Mouse (Mus musculus): ENCODE measurements around the gene Tulp4. TPM values are rescaled to one million over a fixed set of nuclear protein-coding genes. Genes with fewer than 3 reads are reported as not detected.
A peak's percentile ranks its signal among the peaks of the same experiment; 100 is the strongest.

Tulp4 gene
- polyA plus RNA-seq, 1 experiment from 2014 or later = 132 TPM

DNA sequence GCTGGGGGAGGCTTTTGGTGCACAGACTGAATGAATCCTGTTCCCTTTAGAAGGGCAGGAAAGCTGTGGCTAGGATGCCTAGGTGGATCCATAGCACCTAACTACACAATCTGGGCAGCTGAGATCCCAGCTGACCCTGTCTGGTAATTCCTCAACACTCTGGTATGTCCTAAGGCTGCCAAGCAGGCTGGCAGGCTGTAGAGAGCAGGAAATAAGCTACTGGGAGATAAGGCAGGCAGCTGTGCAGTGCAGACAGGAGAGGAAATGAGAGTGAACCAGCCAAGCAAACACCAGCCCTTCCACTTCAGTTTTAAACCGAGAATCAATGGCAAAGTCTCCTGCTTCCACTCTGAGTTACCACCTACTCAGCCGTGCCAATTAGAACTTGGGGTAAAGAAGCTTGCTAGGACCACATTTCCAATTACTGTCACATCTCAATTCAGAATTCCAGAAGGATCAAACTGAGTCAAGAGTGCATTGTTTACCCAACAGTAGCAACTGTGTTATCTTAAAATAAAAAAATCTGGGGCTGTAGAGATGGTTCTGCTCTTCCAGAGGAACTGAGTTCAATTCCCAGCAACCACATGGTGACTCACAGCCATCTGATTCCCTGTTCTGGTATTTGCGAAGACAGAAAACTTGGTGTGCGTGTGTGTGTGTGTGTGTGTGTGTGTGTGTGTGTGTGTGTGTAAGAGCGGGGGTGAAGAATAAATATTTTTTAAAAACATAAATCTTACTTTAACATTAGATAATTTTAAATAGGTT is 66.9 kb downstream of the Tulp4 start:
- H3K27me3 ChIP-seq = no peaks in the 10 kb centered on the region
- no peak for ATAC-seq (ENCODE audit: low FRiP score)
- no peak overlapping the region for H3K4me2 ChIP-seq (replicated peaks)
- H3K36me3 ChIP-seq = peaks cover 18% of the 10 kb centered on the region
- H3K9me3 ChIP-seq (replicated peaks) = no peaks in the 10 kb centered on the region
- no peak overlapping the region for H3K9ac ChIP-seq
- 75% methylated on average over 5 of the region's 5 CpGs for WGBS
- 0 out of 2 replicates have a peak, but pooled peaks cover 4% of the 10 kb centered on the region for H3K4me1 ChIP-seq
- H3K4me3 ChIP-seq = no peak overlapping the region
- 0 out of 2 replicates have a peak overlapping the region, but pooled peaks have one; percentile 5 for H3K27ac ChIP-seq

DNA sequence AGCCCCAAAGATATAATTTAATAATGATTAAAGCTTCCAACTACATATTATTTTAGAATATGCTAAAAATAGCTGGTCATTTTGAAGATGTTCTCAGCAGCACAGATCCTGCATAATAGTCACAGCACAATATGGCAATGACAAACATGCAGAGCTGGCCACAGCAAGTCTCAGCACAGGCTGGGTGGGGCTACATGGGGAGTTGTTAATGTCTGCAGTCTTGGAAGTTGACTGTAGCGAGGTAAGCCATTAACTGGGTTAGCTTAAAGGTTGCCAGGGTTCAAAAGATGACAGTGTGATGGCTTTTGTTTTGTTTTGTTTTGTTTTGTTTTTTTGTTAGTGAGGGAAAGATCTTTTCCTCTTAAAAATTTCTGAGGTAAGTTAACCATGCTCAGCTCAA is 68.3 kb downstream of the Tulp4 start:
- no peak overlapping the region for H3K4me3 ChIP-seq
- 72% methylated on average over 1 of the region's 1 CpGs for WGBS
- no peak overlapping the region for H3K27ac ChIP-seq
- H3K9me3 ChIP-seq (replicated peaks) = no peaks in the 10 kb centered on the region
- peaks cover 10% of the 10 kb centered on the region for H3K4me1 ChIP-seq
- no peaks in the 10 kb centered on the region for H3K27me3 ChIP-seq
- H3K9ac ChIP-seq = no peak overlapping the region
- H3K4me2 ChIP-seq (replicated peaks) = no peak overlapping the region
- peaks cover 19% of the 10 kb centered on the region for H3K36me3 ChIP-seq
- ATAC-seq (ENCODE audit: low FRiP score) = no peak

DNA sequence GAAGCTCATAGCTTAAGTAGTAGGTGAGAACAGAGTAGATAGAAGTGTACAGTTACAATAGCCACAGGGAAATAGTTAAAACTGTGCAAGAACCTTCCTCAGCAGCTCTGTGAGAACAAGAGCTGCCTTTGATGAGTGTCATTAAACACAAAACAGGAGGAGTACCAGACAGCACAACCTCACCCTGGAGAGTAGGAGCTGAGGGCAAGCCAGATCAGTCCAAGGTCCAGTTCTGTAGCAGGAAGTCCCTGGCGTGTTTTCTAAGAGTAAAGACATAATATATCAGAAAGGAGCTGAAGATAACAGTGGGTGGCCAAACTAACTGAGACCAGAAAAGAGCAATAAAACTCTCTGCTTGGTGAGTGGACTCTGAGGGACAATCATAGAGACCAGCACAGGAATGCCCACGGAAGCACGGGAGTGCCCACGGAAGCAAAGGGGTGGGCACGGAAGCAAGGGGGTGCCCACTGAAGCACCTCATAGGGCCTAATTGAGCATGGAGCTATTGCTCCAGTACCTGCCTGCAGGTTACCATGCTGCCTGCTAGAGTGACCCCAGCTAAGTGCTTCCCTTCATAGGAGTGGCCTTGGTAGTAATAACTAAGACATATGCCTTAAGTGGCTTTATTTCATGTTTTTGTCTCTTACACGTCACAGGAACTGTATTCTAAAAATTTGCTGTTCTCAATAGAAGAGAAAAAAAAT is 72.5 kb downstream of the Tulp4 start:
- ATAC-seq (ENCODE audit: low FRiP score) = no peak
- Histone ChIP-seq H3K9ac (no peak overlapping the region), H3K27ac (0 out of 2 replicates have a peak overlapping the region, but pooled peaks have one; percentile 30)

DNA sequence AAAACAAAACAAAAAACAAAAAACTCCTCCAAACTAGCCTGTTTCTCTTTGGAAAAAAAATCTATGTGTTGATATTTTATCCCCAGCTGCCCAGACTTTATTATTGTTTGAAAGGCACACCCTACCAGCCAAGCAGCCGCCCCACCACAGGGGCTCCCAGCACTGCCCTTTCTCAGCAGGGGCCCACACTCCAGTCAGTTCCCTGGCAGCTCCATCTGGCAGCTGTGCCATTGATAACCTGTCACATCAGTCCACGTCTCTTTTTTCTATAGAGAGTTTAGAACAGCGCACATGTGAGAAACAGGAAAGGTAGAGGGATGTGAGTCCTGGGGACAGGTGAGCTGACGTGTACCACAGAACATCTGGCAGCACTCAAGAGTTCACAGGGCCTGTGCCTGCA is 73.2 kb downstream of the Tulp4 start:
- H3K4me3 ChIP-seq = no peak overlapping the region
- H3K36me3 ChIP-seq = peaks cover 31% of the 10 kb centered on the region
- no peaks in the 10 kb centered on the region for H3K9me3 ChIP-seq (replicated peaks)
- no peak overlapping the region for H3K9ac ChIP-seq
- H3K4me1 ChIP-seq = peaks cover 6% of the 10 kb centered on the region
- no peak overlapping the region for H3K4me2 ChIP-seq (replicated peaks)
- ATAC-seq (ENCODE audit: low FRiP score) = no peak
- H3K27me3 ChIP-seq = no peaks in the 10 kb centered on the region
- H3K27ac ChIP-seq = 0 out of 2 replicates have a peak overlapping the region, but pooled peaks have one; percentile 5
- WGBS = 31% methylated on average over 4 of the region's 4 CpGs

More for the DNA sequence above, 72.5 kb downstream of the Tulp4 start:
- 76% methylated on average over 6 of the region's 6 CpGs for WGBS
- Histone ChIP-seq H3K4me2 (replicated peaks) (no peak overlapping the region), H3K4me3 (no peak overlapping the region), H3K36me3 (peaks cover 31% of the 10 kb centered on the region), H3K4me1 (peaks cover 6% of the 10 kb centered on the region), H3K9me3 (replicated peaks) (no peaks in the 10 kb centered on the region), H3K27me3 (no peaks in the 10 kb centered on the region)

DNA sequence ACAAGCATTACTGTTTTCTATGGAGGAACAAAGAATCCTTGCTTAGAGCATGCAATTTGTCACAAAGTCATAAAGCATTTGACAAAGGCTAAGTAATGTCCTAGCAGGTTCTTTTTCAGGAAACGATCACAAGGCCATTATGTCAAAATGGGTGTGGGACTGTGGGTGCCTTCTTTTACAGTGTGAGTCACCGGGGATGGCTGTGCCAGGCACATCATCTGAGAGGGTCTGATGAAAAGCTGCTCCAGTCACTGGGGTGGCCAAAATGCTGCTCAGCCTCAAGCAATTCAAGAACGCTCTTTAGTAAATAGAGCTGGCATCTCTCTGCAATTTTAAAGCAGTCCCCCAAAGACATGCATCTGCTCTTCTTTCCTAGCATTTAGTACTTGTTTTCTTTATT is 74.2 kb downstream of the Tulp4 start:
- H3K4me1 ChIP-seq = peaks cover 6% of the 10 kb centered on the region
- H3K36me3 ChIP-seq = peaks cover 37% of the 10 kb centered on the region
- H3K9me3 ChIP-seq (replicated peaks) = no peaks in the 10 kb centered on the region
- no peak for ATAC-seq (ENCODE audit: low FRiP score)
- H3K9ac ChIP-seq = no peak overlapping the region
- no peak overlapping the region for H3K4me3 ChIP-seq
- no peak overlapping the region for H3K4me2 ChIP-seq (replicated peaks)
- H3K27ac ChIP-seq = no peak overlapping the region
- 66% methylated on average over 3 of the region's 3 CpGs for WGBS
- no peaks in the 10 kb centered on the region for H3K27me3 ChIP-seq

DNA sequence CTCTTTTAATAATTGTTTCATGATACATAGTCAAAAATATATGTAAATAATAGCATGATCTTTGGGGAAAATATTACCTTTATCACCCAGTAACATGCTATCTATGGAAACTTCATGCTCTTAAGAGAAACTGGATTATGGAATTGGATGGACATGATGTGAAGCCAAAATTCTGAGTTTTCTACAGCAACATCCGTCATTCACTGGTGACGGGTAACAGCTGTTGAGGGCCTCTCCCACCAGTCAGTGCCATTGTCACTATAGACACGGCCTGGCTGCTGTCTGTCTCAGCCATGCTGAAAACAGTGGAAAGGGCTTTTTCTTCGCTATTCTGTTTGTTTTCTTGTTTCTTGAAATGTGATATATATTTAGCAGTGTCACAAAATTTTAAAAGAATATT is 76.5 kb downstream of the Tulp4 start:
- peaks cover 45% of the 10 kb centered on the region for H3K36me3 ChIP-seq
- H3K4me3 ChIP-seq = no peak overlapping the region
- WGBS = 71% methylated on average over 4 of the region's 4 CpGs
- H3K9me3 ChIP-seq (replicated peaks) = no peaks in the 10 kb centered on the region
- peaks cover 6% of the 10 kb centered on the region for H3K4me1 ChIP-seq
- no peaks in the 10 kb centered on the region for H3K27me3 ChIP-seq
- no peak overlapping the region for H3K9ac ChIP-seq
- ATAC-seq (ENCODE audit: low FRiP score) = no peak
- no peak overlapping the region for H3K27ac ChIP-seq
- H3K4me2 ChIP-seq (replicated peaks) = no peak overlapping the region

DNA sequence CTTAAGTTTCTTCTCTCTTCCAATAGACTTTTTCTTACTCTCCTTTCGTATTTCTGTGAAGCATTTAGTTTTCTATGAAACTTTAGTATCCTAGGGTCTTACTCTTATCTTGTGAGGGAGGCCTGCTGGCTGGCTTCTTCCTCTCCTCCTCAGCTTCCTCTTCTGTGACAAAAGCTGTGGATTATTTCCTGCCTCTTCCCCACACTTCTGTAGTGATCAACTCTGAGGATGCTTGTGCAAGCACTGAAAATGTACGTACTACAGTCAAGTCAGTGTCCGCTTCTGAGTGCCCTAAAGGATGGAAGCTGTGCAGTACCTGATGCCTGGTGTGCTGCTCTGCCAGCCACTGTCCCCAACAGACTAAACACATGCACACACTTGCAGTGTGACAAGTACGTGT is 80.4 kb downstream of the Tulp4 start:
- Histone ChIP-seq H3K9me3 (replicated peaks) (no peaks in the 10 kb centered on the region), H3K4me1 (no peaks in the 10 kb centered on the region), H3K36me3 (peaks cover 44% of the 10 kb centered on the region), H3K4me2 (replicated peaks) (no peak overlapping the region), H3K4me3 (no peak overlapping the region), H3K27me3 (no peaks in the 10 kb centered on the region), H3K9ac (no peak overlapping the region), H3K27ac (no peak overlapping the region)
- no peak for ATAC-seq (ENCODE audit: low FRiP score)
- 95% methylated on average over 4 of the region's 4 CpGs for WGBS

DNA sequence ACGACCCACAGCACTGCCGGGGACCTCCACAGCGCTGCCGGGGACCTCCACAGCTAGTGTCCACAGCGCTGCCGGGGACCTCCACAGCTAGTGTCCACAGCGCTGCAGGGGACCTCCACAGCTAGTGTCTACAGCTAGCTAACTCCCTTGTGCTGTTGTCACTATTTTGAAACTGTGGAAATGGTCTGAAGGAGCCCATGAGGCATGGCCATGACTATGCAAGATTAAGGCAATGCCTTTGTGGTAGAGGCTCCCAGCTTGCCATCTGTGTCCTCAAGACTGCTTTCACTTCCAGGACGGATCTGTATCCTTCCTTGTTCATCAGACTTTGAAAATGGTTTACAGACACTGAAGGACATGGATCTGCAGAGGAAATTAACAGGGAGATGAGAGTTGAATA is 80.9 kb downstream of the Tulp4 start:
- no peaks in the 10 kb centered on the region for H3K4me1 ChIP-seq
- H3K27ac ChIP-seq = no peak overlapping the region
- no peaks in the 10 kb centered on the region for H3K27me3 ChIP-seq
- peaks cover 43% of the 10 kb centered on the region for H3K36me3 ChIP-seq
- H3K4me2 ChIP-seq (replicated peaks) = no peak overlapping the region
- ATAC-seq (ENCODE audit: low FRiP score) = no peak
- 97% methylated on average over 8 of the region's 8 CpGs for WGBS
- H3K4me3 ChIP-seq = no peak overlapping the region
- no peak overlapping the region for H3K9ac ChIP-seq
- no peaks in the 10 kb centered on the region for H3K9me3 ChIP-seq (replicated peaks)

DNA sequence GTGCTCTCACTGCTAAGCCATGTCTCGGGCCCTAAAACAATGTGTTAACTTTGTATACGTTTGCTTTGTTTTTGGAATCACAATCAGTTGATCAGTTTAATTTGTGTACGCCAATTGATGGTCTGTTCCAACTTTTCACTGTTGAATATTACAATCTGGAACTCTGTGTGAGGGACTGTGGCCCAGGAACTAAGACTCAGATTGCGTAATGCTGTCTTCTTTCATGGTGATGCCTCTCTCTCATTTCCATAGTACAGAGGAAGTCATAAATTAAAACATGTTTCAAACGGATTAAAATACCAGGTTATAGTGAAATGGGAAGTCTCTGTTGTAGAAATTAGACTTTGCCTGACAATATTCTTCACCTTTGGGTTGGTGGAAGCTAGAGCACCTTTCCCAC is 83.0 kb downstream of the Tulp4 start:
- Histone ChIP-seq H3K27me3 (no peaks in the 10 kb centered on the region), H3K27ac (no peak overlapping the region), H3K9ac (no peak overlapping the region), H3K4me3 (no peak overlapping the region), H3K4me1 (no peaks in the 10 kb centered on the region), H3K36me3 (peaks cover 54% of the 10 kb centered on the region), H3K9me3 (replicated peaks) (no peaks in the 10 kb centered on the region), H3K4me2 (replicated peaks) (no peak overlapping the region)
- 95% methylated on average over 5 of the region's 5 CpGs for WGBS
- ATAC-seq (ENCODE audit: low FRiP score) = no peak

DNA sequence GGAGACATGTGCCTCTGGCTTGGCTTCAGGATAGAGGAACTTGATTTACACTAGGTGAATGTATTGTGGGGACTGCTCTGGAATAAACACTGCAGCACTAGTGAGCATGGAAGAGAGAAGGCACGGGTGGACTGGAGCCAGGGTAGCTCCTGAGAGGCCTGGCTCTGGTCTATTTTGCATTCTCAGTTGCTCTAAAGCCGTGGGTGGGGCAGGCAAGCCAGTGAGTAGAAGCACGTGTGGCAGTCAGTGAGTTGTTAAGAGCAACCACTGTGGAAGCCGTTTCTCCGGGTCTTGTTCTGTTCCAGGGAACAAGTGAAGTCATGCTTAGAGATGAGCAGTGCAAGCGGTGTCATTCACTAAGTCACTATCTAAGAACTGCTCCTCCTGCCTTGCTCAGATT is 86.0 kb downstream of the Tulp4 start:
- no peak overlapping the region for H3K9ac ChIP-seq
- WGBS = 85% methylated on average over 6 of the region's 6 CpGs
- no peaks in the 10 kb centered on the region for H3K27me3 ChIP-seq
- no peak overlapping the region for H3K4me2 ChIP-seq (replicated peaks)
- H3K4me3 ChIP-seq = no peak overlapping the region
- no peak overlapping the region for H3K27ac ChIP-seq
- ATAC-seq (ENCODE audit: low FRiP score) = no peak
- no peaks in the 10 kb centered on the region for H3K4me1 ChIP-seq
- H3K9me3 ChIP-seq (replicated peaks) = no peaks in the 10 kb centered on the region
- H3K36me3 ChIP-seq = peaks cover 32% of the 10 kb centered on the region

DNA sequence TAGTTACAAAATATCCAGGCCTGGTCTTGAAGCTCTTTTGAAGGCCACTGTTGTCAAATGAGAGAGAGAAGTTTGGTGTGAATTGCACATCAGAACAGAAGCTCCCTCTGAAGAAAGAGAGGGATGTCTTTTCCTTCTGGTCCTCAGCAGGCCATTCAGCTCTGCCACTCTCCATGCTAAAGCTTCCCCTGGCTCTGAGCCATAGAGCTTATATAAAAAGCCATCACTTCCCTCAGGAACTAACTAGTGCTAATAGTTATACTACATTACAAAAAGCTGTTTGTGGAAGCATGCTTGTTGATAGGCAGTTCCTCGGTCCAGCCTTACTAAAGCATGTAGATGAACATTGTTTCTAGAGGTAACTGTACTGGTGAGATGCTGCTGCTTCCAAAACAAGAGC is 89.2 kb downstream of the Tulp4 start:
- WGBS = 94% methylated on average over 1 of the region's 1 CpGs

DNA sequence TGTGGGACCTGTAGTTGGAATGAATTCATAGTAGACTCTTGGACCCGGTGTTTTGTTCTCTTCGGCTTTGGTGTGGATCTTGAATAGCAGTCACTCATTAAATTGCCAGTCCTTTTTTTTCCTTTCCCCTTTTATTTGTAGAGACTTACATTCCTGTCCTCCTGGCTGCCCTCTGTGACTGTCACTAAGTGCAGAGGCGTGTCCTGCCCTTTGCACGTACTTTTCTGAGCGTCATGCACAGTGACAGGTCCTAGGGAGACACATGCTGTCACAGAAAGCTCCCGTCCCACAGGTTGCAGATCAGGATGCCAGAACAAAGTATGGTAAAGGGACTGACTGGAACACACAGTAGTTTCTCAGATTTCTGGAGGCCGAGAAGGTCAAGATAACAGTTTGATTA is 91.3 kb downstream of the Tulp4 start:
- no peaks in the 10 kb centered on the region for H3K9me3 ChIP-seq (replicated peaks)
- H3K36me3 ChIP-seq = peaks cover 48% of the 10 kb centered on the region
- 63% methylated on average over 7 of the region's 7 CpGs for WGBS

More for the DNA sequence above, 89.2 kb downstream of the Tulp4 start:
- H3K27me3 ChIP-seq = no peaks in the 10 kb centered on the region
- no peak overlapping the region for H3K27ac ChIP-seq
- peaks cover 28% of the 10 kb centered on the region for H3K36me3 ChIP-seq
- no peak overlapping the region for H3K4me3 ChIP-seq
- ATAC-seq (ENCODE audit: low FRiP score) = no peak
- no peaks in the 10 kb centered on the region for H3K4me1 ChIP-seq
- no peak overlapping the region for H3K4me2 ChIP-seq (replicated peaks)
- H3K9me3 ChIP-seq (replicated peaks) = no peaks in the 10 kb centered on the region
- no peak overlapping the region for H3K9ac ChIP-seq

DNA sequence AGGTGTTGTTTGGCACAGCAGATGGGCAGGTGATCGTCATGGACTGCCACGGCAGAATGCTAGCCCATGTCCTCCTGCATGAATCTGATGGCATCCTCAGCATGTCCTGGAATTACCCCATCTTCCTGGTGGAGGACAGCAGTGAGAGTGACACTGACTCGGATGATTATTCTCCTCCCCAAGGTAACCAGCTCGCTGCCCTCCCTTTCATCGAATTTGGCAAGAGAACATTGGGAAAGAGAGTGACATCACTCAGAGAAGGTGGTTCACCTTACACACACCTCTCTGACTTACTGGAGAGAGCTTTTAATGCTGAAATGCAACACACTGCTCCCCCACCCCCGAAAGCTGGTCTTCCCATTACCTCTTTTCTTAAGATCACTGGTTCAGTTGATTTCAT is 92.4 kb downstream of the Tulp4 start:
- Histone ChIP-seq H3K27ac (no peak overlapping the region), H3K9me3 (replicated peaks) (no peaks in the 10 kb centered on the region), H3K9ac (no peak overlapping the region), H3K36me3 (peaks cover 51% of the 10 kb centered on the region), H3K27me3 (no peaks in the 10 kb centered on the region), H3K4me2 (replicated peaks) (no peak overlapping the region), H3K4me1 (no peaks in the 10 kb centered on the region), H3K4me3 (no peak overlapping the region)
- WGBS = 92% methylated on average over 6 of the region's 6 CpGs
- ATAC-seq (ENCODE audit: low FRiP score) = no peak

More for the DNA sequence above, 91.3 kb downstream of the Tulp4 start:
- no peak overlapping the region for H3K4me3 ChIP-seq
- H3K9ac ChIP-seq = no peak overlapping the region
- ATAC-seq (ENCODE audit: low FRiP score) = no peak
- no peak overlapping the region for H3K27ac ChIP-seq
- H3K4me2 ChIP-seq (replicated peaks) = no peak overlapping the region
- no peaks in the 10 kb centered on the region for H3K4me1 ChIP-seq
- no peaks in the 10 kb centered on the region for H3K27me3 ChIP-seq
